Mouse (Mus musculus): ENCODE measurements around the gene Nod1.

DNA sequence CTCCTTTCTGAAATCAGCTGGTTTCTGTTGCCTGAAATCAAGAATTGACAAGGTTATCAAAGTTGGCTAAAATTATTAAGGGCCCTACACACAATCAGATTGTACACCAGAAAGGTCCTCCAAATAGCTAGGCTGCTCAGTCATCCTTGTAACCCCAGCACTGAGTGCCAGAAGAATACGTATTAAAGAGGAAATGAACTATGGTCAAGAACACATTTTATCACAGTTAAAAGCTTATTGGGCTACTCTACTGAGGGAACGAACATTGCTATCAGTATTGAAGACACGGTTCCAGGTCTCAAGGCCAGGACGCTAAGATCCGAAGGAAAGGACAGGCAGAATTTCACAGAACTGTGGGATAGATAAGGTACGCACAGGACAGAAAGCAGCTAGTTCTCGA is 19.7 kb upstream of the Nod1 start:
- TF ChIP-seq CTCF (IDR thresholded peaks at IDR 0.05; ENCODE audit: borderline replicate concordance, control insufficient read depth, extremely low read depth, insufficient read depth, low read length, poor library complexity) (no peak), POLR2A (IDR thresholded peaks at IDR 0.05; ENCODE audit: control insufficient read depth, extremely low read depth, insufficient read depth, low read length, poor library complexity) (no peak)

All from thymus, adult 2 months (tissue).